Mouse (Mus musculus) heart, adult 9 months (tissue): Measurements from ENCODE around the gene Tcf19.
"Not testable (repeated sequence)": the region's sequence is repeated elsewhere in the genome, so short reads cannot be mapped to it uniquely, and the experiment has no call there.

Experiments
- DNase-seq, 2 experiments: peaks; one replicate each; pipeline ENCODE4 v3.0.0; 2022; ENCODE audit warnings: low spot score in 2 of 2

Tcf19 gene

GRCm38 (mm10) chr17:35532901-35533300 lies 16.3 kb upstream of the Tcf19 start, which contains the start of gene Psors1c2:
Gene Psors1c2, plus strand, starts transcription at chr17:35533201.
- DNase-seq: no peak

- no peak for DNase-seq
Measured at GRCm38 (mm10) chr17:35532360-35532759, 15.7 kb upstream of the Tcf19 start.

- DNase-seq: no peak
Measured at GRCm38 (mm10) chr17:35526644-35527043, 10.0 kb upstream of the Tcf19 start.

GRCm38 (mm10) chr17:35524354-35524753 lies 7.7 kb upstream of the Tcf19 start:
- no peak for DNase-seq

GRCm38 (mm10) chr17:35517526-35517925 lies 902 bp upstream of the Tcf19 start:
- peak in 1 of 2 experiments; percentile 24 for DNase-seq

- DNase-seq: no peak
Measured at GRCm38 (mm10) chr17:35515911-35516640, 548 bp downstream of the Tcf19 start.

GRCm38 (mm10) chr17:35514756-35515155 lies 1.9 kb downstream of the Tcf19 start:
- DNase-seq: no peak

- peak; percentile 27 to 55 for DNase-seq
Measured at GRCm38 (mm10) chr17:35513886-35514285, 2.7 kb downstream of the Tcf19 start.

GRCm38 (mm10) chr17:35512916-35513626 lies 3.6 kb downstream of the Tcf19 start:
- DNase-seq: no peak

- no peak for DNase-seq
Measured at GRCm38 (mm10) chr17:35509284-35509683, 7.3 kb downstream of the Tcf19 start.

- DNase-seq: not testable (repeated sequence)
Measured at GRCm38 (mm10) chr17:35508279-35508678, 8.3 kb downstream of the Tcf19 start.

- no peak for DNase-seq
Measured at GRCm38 (mm10) chr17:35507556-35508260, 8.9 kb downstream of the Tcf19 start.

- no peak for DNase-seq
Measured at GRCm38 (mm10) chr17:35506881-35507280, 9.7 kb downstream of the Tcf19 start.

GRCm38 (mm10) chr17:35505776-35506175 lies 10.8 kb downstream of the Tcf19 start, which contains the start of gene Pou5f1:
Gene Pou5f1, plus strand, starts transcription at chr17:35506018.
- no peak for DNase-seq

GRCm38 (mm10) chr17:35504628-35505481 lies 11.8 kb downstream of the Tcf19 start:
- DNase-seq: no peak

GRCm38 (mm10) chr17:35503849-35504248 lies 12.8 kb downstream of the Tcf19 start:
- no peak for DNase-seq

- no peak for DNase-seq
Measured at GRCm38 (mm10) chr17:35502762-35503161, 13.9 kb downstream of the Tcf19 start.

GRCm38 (mm10) chr17:35502226-35502625 lies 14.4 kb downstream of the Tcf19 start:
- no peak for DNase-seq

- DNase-seq: no peak
Measured at GRCm38 (mm10) chr17:35497124-35497523, 19.5 kb downstream of the Tcf19 start.

- no peak for DNase-seq
Measured at GRCm38 (mm10) chr17:35490320-35490719, 26.3 kb downstream of the Tcf19 start.

- DNase-seq: no peak
Measured at GRCm38 (mm10) chr17:35488041-35488440, 28.6 kb downstream of the Tcf19 start.
